Comparison of ENCODE assay signal across 8 mouse cellular contexts in genomic region chr12:76368790-76369205, GRCm38 (mm10). TPM values are rescaled to one million over a fixed set of nuclear protein-coding genes. Genes with fewer than 3 reads are reported as not detected.
A peak's percentile ranks its signal among the peaks of the same experiment; 100 is the strongest.
DNase-seq lines count a peak whose midpoint lies in the region; ATAC-seq and TF ChIP-seq lines count a peak whose summit lies in the region.

No protein-coding gene starts in this region.

- peak overlapping the region; percentile 88 for H3K4me2 ChIP-seq in midbrain, embryonic 14.5 days (ENCODE audit: low read length)

- ATAC-seq in midbrain, embryonic 14.5 days (ENCODE audit: low FRiP score, low TSS enrichment), result peak; percentile 46

- TF ChIP-seq POLR2A in spleen, adult 2 months (IDR thresholded peaks at IDR 0.05; ENCODE audit: low read depth, low read length), result no peak
- no peak for TF ChIP-seq POLR2A in embryonic fibroblast, embryonic 13.5 days (IDR thresholded peaks at IDR 0.05; ENCODE audit: low read depth, low read length)

- no peaks in the 10 kb centered on the region for H3K36me3 ChIP-seq in spleen, adult 2 months (ENCODE audit: control insufficient read depth, insufficient read depth, low read length)
- H3K36me3 ChIP-seq in midbrain, embryonic 14.5 days (ENCODE audit: control insufficient read depth, insufficient read depth, low read length), result no peaks in the 10 kb centered on the region

- H3K27ac ChIP-seq in spleen, adult 2 months (ENCODE audit: insufficient read depth, low read length), result peak overlapping the region; percentile 100
- peak overlapping the region; percentile 99 for H3K27ac ChIP-seq in embryonic fibroblast, embryonic 13.5 days (ENCODE audit: insufficient read depth, low read length)
- H3K27ac ChIP-seq in midbrain, embryonic 14.5 days (replicated peaks; ENCODE audit: low read depth, low read length), result peak overlapping the region; percentile 98

- peak overlapping the region; percentile 100 for H3K4me3 ChIP-seq in spleen, adult 2 months (ENCODE audit: extremely low read depth, insufficient read depth, insufficient read length)
- peak overlapping the region; percentile 70 for H3K4me3 ChIP-seq in embryonic fibroblast, embryonic 13.5 days (ENCODE audit: insufficient read depth, low read length)
- peak overlapping the region; percentile 92 for H3K4me3 ChIP-seq in midbrain, embryonic 14.5 days (replicated peaks; ENCODE audit: low read depth, low read length)

- H3K9me3 ChIP-seq in midbrain, embryonic 14.5 days (ENCODE audit: control insufficient read depth, low read length), result no peaks in the 10 kb centered on the region

- H3K27me3 ChIP-seq in spleen, adult 2 months (ENCODE audit: control insufficient read depth, insufficient read depth, low read length), result no peaks in the 10 kb centered on the region
- H3K27me3 ChIP-seq in midbrain, embryonic 14.5 days (ENCODE audit: control insufficient read depth, insufficient read depth, low read length), result no peaks in the 10 kb centered on the region

- TF ChIP-seq CTCF in spleen, adult 2 months (IDR thresholded peaks at IDR 0.05; ENCODE audit: extremely low read depth, insufficient read depth, insufficient read length, insufficient replicate concordance), result no peak
- no peak for TF ChIP-seq CTCF in embryonic fibroblast, embryonic 13.5 days (IDR thresholded peaks at IDR 0.05; ENCODE audit: borderline replicate concordance, insufficient read depth, low read length)

- H3K9ac ChIP-seq in midbrain, embryonic 14.5 days (replicated peaks; ENCODE audit: low read length), result peak overlapping the region; percentile 99

- WGBS in spleen, adult 2 months, result 2% methylated on average over 26 of the region's 26 CpGs
- under 1% methylated on average over 26 of the region's 26 CpGs for WGBS in midbrain, embryonic 14.5 days

- DNase-seq in cerebellum, postnatal 10 days, result peak; percentile 88 to 92
- DNase-seq in cerebellum, adult 8-10 months, result no peak
- DNase-seq in spleen, adult 2 months (ENCODE audit: low read depth in 1 of 2, low spot score in 2 of 2), result no peak
- DNase-seq in spleen, postnatal 4 days (ENCODE audit: low spot score in 2 of 2), result no peak
- DNase-seq in kidney, postnatal 36 days, result peak; percentile 37 to 71
- DNase-seq in midbrain, embryonic 14.5 days, result peak; percentile 83
- no peak for DNase-seq in natural killer cell, adult 2 months (ENCODE audit: low spot score in 2 of 2)

- H3K4me1 ChIP-seq in spleen, adult 2 months (ENCODE audit: control insufficient read depth, insufficient read depth, insufficient read length), result peaks cover 22% of the 10 kb centered on the region; the same call in 1 of the 2 replicates
- peaks cover 15% of the 10 kb centered on the region for H3K4me1 ChIP-seq in embryonic fibroblast, embryonic 13.5 days (ENCODE audit: control insufficient read depth, insufficient read depth, low read length)
- H3K4me1 ChIP-seq in midbrain, embryonic 14.5 days (ENCODE audit: control insufficient read depth, insufficient read depth, low read length), result peaks cover 24% of the 10 kb centered on the region

RNA-seq across cellular contexts. Expression of gene Zbtb25, which starts 0.6 kb away (rescaled TPM):
- 6.9 and 7.5 TPM in 2 replicates for polyA plus RNA-seq in spleen, adult 2 months (2012; rRNA removed)
- 24.0 and 29.2 TPM in 2 replicates for polyA plus RNA-seq in embryonic fibroblast, embryonic 13.5 days (2011; ENCODE audit: insufficient read length, low read depth, missing spikeins)
- polyA plus RNA-seq in midbrain, embryonic 14.5 days (2014; fragmentation: Nextera tagmentation; extraction: Ambion mirVana), result 17.0 and 18.2 TPM in 2 replicates

RNA-seq across cellular contexts. Expression of gene Zbtb1, which starts 1.3 kb away (rescaled TPM):
- polyA plus RNA-seq in spleen, adult 2 months (2012; rRNA removed), result 2.1 and 2.5 TPM in 2 replicates
- polyA plus RNA-seq in embryonic fibroblast, embryonic 13.5 days (2011; ENCODE audit: insufficient read length, low read depth, missing spikeins), result 13.5 and 15.2 TPM in 2 replicates
- 3.2 and 4.2 TPM in 2 replicates for polyA plus RNA-seq in midbrain, embryonic 14.5 days (2014; fragmentation: Nextera tagmentation; extraction: Ambion mirVana)

RNA-seq across cellular contexts. Expression of gene Hspa2, which starts 35.2 kb away (rescaled TPM):
- 3.8 and 6.0 TPM in 2 replicates for polyA plus RNA-seq in spleen, adult 2 months (2012; rRNA removed)
- 8.6 and 13.7 TPM in 2 replicates for polyA plus RNA-seq in embryonic fibroblast, embryonic 13.5 days (2011; ENCODE audit: insufficient read length, low read depth, missing spikeins)
- polyA plus RNA-seq in midbrain, embryonic 14.5 days (2014; fragmentation: Nextera tagmentation; extraction: Ambion mirVana), result 5.1 and 5.3 TPM in 2 replicates

RNA-seq across cellular contexts. Expression of gene Akap5, which starts 44.1 kb away (rescaled TPM):
- polyA plus RNA-seq in spleen, adult 2 months (2012; rRNA removed), result 0.22 and 0.29 TPM in 2 replicates
- 0.68 TPM in 2 replicates for polyA plus RNA-seq in embryonic fibroblast, embryonic 13.5 days (2011; ENCODE audit: insufficient read length, low read depth, missing spikeins)
- polyA plus RNA-seq in midbrain, embryonic 14.5 days (2014; fragmentation: Nextera tagmentation; extraction: Ambion mirVana), result 8.7 and 8.8 TPM in 2 replicates

RNA-seq across cellular contexts. Expression of gene Ppp1r36, which starts 48.5 kb away (rescaled TPM):
- not detected in 2 replicates for polyA plus RNA-seq in spleen, adult 2 months (2012; rRNA removed)
- 1.4 and 1.8 TPM in 2 replicates for polyA plus RNA-seq in embryonic fibroblast, embryonic 13.5 days (2011; ENCODE audit: insufficient read length, low read depth, missing spikeins)
- 0.34 and 0.50 TPM in 2 replicates for polyA plus RNA-seq in midbrain, embryonic 14.5 days (2014; fragmentation: Nextera tagmentation; extraction: Ambion mirVana)

Comparison
In these comparisons a context has a peak if more than half of its experiments do, and no peak if none do; other contexts are left out.
1. DNase-seq: peak in cerebellum, postnatal 10 days (2 of 2), kidney, postnatal 36 days (2 of 2) and midbrain, embryonic 14.5 days (single experiment); none in cerebellum, adult 8-10 months (single experiment), spleen, adult 2 months (0 of 2), spleen, postnatal 4 days (0 of 2) and natural killer cell, adult 2 months (0 of 2).
2. Peak in every context shown above with its lines, with median percentiles within 50 percentile points of each other: H3K27ac ChIP-seq and H3K4me3 ChIP-seq.